Mouse (Mus musculus): ENCODE results near the gene Map3k3. TPM values are rescaled to one million over a fixed set of nuclear protein-coding genes. Genes with fewer than 3 reads are reported as not detected.
A peak's percentile ranks its signal among the peaks of the same experiment; 100 is the strongest.
"Not testable (repeated sequence)": the region's sequence is repeated elsewhere in the genome, so short reads cannot be mapped to it uniquely, and the experiment has no call there.

Map3k3 gene
- polyA plus RNA-seq, 1 experiment from 2014 or later, result 17.4 TPM

DNA sequence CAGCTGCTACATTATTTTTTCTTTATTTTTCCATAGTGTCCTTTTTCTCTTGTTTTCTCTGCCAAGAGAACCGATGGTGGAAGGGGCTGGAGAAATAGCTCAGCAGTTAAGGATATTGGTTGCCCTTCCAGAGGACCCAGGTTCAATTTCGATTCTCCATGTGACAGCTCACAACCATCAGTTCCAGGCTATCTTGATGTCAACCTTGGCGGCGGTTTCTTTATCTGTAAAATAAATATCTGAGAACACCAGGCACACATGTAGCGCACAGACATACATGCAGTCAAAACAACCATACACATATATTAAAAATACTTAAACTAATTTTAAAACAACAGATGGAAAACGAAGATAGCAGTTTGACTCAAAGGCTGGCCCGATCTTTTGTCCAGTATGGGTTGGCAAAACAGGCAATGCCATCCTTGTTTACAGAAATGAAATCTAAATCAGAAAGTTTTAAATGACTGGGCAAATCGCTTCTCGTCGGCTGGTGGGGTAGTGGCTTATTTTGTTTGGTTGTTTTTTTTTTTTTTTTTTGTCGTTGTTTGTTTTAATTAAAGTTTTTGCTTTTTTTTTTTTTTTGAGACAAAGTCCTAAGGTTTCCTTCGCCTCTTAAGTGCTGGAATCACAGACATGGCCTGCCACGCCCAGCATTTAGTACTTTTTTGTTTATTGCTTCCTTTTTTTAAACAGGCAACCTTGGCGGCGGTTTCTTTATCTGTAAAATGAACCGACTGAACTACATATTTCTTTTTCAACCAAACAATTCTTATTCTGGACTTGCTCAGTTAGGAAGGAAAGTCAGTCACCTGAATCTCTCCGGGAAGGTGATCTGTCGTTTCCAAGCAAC lies 19.1 kb upstream of the Map3k3 start:
- peak overlapping the region; percentile 96 for H3K9ac ChIP-seq (ENCODE audit: low read depth, low read length)
- H3K4me1 ChIP-seq (replicated peaks; ENCODE audit: control insufficient read depth, insufficient read depth, low read length), result peaks cover 5% of the 10 kb centered on the region
- H3K4me3 ChIP-seq (ENCODE audit: low read depth, low read length), result peak overlapping the region; percentile 95
- H3K27me3 ChIP-seq (replicated peaks; ENCODE audit: control insufficient read depth, insufficient read depth, low read length), result no peaks in the 10 kb centered on the region
- H3K9me3 ChIP-seq (ENCODE audit: control insufficient read depth, low read length), result no peaks in the 10 kb centered on the region
- 0 out of 2 replicates have a peak overlapping the region, but pooled peaks have one; percentile 21 for H3K27ac ChIP-seq (ENCODE audit: low read depth, low read length)
- H3K36me3 ChIP-seq (ENCODE audit: control insufficient read depth, insufficient read depth, low read length), result no peaks in the 10 kb centered on the region; the same call in 1 of the 2 replicates
- peak overlapping the region; percentile 82 for H3K4me2 ChIP-seq
- ATAC-seq (replicated peaks; ENCODE audit: low FRiP score), result no peak; the same call in 1 of the 2 replicates
- no peak for DNase-seq (ENCODE audit: low spot score)
- WGBS, result 34% methylated on average over 18 of the region's 18 CpGs

DNA sequence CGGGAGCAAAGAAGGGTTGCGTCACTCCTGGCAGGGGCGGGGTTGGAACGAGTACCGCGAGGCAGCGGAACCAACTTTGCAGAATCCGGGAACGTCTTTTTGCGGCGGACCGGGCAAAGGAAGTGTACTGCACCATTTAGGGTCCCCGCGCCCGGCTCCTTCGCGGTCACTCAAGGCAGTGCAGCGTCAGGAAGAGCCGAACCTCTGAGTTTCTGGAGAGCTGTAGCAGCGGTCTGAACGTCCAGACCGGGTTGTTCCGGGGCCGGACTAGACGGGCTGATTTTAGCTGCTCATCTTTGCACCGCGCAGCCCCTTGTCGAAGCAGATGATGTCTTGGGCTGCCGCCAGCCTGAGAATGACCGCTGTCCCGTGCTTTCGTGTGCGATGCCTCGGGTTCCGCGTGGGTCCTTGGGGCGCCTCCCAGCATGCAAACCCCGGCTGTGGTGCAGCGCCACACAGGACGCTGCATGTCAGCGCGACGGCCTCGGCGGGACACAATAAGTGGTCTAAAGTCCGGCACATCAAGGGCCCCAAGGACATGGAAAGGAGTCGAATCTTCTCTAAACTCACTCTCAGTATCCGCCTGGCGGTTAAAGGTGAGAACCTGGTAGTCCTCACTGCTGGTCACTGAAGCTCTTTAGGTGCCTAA lies 18.4 kb upstream of the Map3k3 start, which contains the start of gene Taco1:
Gene Taco1 (plus strand): TSS at position 139 of the 649 bp plus-strand sequence.
- H3K27me3 ChIP-seq (replicated peaks; ENCODE audit: control insufficient read depth, insufficient read depth, low read length), result no peaks in the 10 kb centered on the region
- ATAC-seq (replicated peaks; ENCODE audit: low FRiP score) (peak; percentile 96), DNase-seq (ENCODE audit: low spot score) (peak; percentile 92)
- H3K4me3 ChIP-seq (ENCODE audit: low read depth, low read length), result peak within 1 kb of the TSS; percentile 95
- under 1% methylated on average over 49 of the region's 49 CpGs for WGBS
- peak within 1 kb of the TSS; percentile 82 for H3K4me2 ChIP-seq
- H3K9ac ChIP-seq (ENCODE audit: low read depth, low read length), result peak within 1 kb of the TSS; percentile 96
- H3K9me3 ChIP-seq (ENCODE audit: control insufficient read depth, low read length), result no peaks in the 10 kb centered on the region
- no peaks in the 10 kb centered on the region; the same call in 1 of the 2 replicates for H3K36me3 ChIP-seq (ENCODE audit: control insufficient read depth, insufficient read depth, low read length)
- H3K4me1 ChIP-seq (replicated peaks; ENCODE audit: control insufficient read depth, insufficient read depth, low read length), result peaks cover 5% of the 10 kb centered on the region
- H3K27ac ChIP-seq (ENCODE audit: low read depth, low read length), result peak within 1 kb of the TSS; percentile 81

GRCm38 (mm10) chr11:106066616-106067015 lies 17.8 kb upstream of the Map3k3 start:
- Histone ChIP-seq H3K4me2 (peak overlapping the region; percentile 82), H3K9ac (ENCODE audit: low read depth, low read length) (peak overlapping the region; percentile 96), H3K27ac (ENCODE audit: low read depth, low read length) (peak overlapping the region; percentile 81), H3K4me3 (ENCODE audit: low read depth, low read length) (peak overlapping the region; percentile 95)
- 7% methylated on average over 23 of the region's 23 CpGs for WGBS
- ATAC-seq (replicated peaks; ENCODE audit: low FRiP score) (0 out of 2 replicates have a peak, but pooled peaks have one; percentile 1), DNase-seq (ENCODE audit: low spot score) (peak; percentile 70)
- not testable (repeated sequence) for H3K4me1 ChIP-seq (replicated peaks; ENCODE audit: control insufficient read depth, insufficient read depth, low read length); H3K36me3 ChIP-seq (ENCODE audit: control insufficient read depth, insufficient read depth, low read length); H3K27me3 ChIP-seq (replicated peaks; ENCODE audit: control insufficient read depth, insufficient read depth, low read length); H3K9me3 ChIP-seq (ENCODE audit: control insufficient read depth, low read length)

DNA sequence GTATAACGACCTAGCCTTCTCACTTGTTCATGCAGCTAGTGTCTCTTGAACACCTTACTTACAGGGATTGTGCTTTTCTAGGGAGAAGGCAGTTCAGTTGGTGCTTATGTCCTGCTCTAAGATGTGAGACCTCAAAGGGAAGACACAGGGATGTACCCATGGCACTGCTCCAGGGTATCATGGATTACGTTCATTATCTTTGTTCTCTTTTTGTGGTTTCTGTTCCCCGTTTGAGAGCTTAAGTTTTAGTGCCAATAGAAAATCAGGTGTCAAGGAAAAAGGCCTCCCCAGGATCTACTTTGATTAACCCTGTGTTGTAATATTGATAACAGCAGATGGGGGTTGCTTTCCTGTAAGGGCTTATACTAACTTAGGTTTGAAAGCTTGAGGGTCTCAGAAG lies 10.6 kb upstream of the Map3k3 start:
- Histone ChIP-seq H3K4me1 (replicated peaks; ENCODE audit: control insufficient read depth, insufficient read depth, low read length) (no peaks in the 10 kb centered on the region), H3K9me3 (ENCODE audit: control insufficient read depth, low read length) (no peaks in the 10 kb centered on the region), H3K9ac (ENCODE audit: low read depth, low read length) (no peak overlapping the region), H3K27me3 (replicated peaks; ENCODE audit: control insufficient read depth, insufficient read depth, low read length) (no peaks in the 10 kb centered on the region), H3K4me2 (no peak overlapping the region), H3K4me3 (ENCODE audit: low read depth, low read length) (no peak overlapping the region), H3K27ac (ENCODE audit: low read depth, low read length) (no peak overlapping the region), H3K36me3 (ENCODE audit: control insufficient read depth, insufficient read depth, low read length) (peaks cover 4% of the 10 kb centered on the region; the same call in 1 of the 2 replicates)
- DNase-seq (ENCODE audit: low spot score) (no peak), ATAC-seq (replicated peaks; ENCODE audit: low FRiP score) (no peak)
- WGBS, result 72% methylated on average over 3 of the region's 3 CpGs

DNA sequence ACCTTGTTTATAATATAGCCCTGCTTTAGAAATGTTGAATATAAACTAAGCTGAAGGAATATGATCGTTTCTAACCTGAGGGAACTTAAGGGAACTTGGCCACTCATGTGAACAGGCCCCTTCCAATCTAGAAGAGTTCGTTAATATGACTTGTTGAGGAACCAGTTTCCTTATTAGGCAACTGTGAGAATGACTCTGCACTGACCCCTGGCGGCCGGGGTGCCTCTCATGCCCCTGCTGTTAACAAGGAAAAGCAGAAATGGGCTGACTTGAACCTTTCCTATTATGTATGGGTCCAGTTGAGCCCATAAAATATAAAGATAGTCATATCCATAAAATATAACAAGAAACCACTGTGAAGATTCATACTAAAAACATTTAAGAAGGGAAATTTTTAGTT lies 8.1 kb upstream of the Map3k3 start:
- Histone ChIP-seq H3K9ac (ENCODE audit: low read depth, low read length) (no peak overlapping the region), H3K27ac (ENCODE audit: low read depth, low read length) (no peak overlapping the region), H3K4me1 (replicated peaks; ENCODE audit: control insufficient read depth, insufficient read depth, low read length) (no peaks in the 10 kb centered on the region), H3K36me3 (ENCODE audit: control insufficient read depth, insufficient read depth, low read length) (peaks cover 4% of the 10 kb centered on the region; the same call in 1 of the 2 replicates), H3K27me3 (replicated peaks; ENCODE audit: control insufficient read depth, insufficient read depth, low read length) (no peaks in the 10 kb centered on the region), H3K4me2 (no peak overlapping the region), H3K4me3 (ENCODE audit: low read depth, low read length) (no peak overlapping the region), H3K9me3 (ENCODE audit: control insufficient read depth, low read length) (no peaks in the 10 kb centered on the region)
- DNase-seq (ENCODE audit: low spot score) (peak; percentile 83), ATAC-seq (replicated peaks; ENCODE audit: low FRiP score) (peak; percentile 51; the same call in 1 of the 2 replicates)
- 2% methylated on average over 4 of the region's 4 CpGs for WGBS

- H3K27me3 ChIP-seq (replicated peaks; ENCODE audit: control insufficient read depth, insufficient read depth, low read length), result no peaks in the 10 kb centered on the region
- H3K9ac ChIP-seq (ENCODE audit: low read depth, low read length), result peak overlapping the region; percentile 76
- no peaks in the 10 kb centered on the region for H3K9me3 ChIP-seq (ENCODE audit: control insufficient read depth, low read length)
- peak overlapping the region; percentile 95 for H3K4me3 ChIP-seq (ENCODE audit: low read depth, low read length)
- no peaks in the 10 kb centered on the region for H3K36me3 ChIP-seq (ENCODE audit: control insufficient read depth, insufficient read depth, low read length)
- peak overlapping the region; percentile 97 for H3K27ac ChIP-seq (ENCODE audit: low read depth, low read length)
- peak; percentile 76 for ATAC-seq (replicated peaks; ENCODE audit: low FRiP score)
- under 1% methylated on average over 61 of the region's 61 CpGs for WGBS
- H3K4me1 ChIP-seq (replicated peaks; ENCODE audit: control insufficient read depth, insufficient read depth, low read length), result peaks cover 7% of the 10 kb centered on the region; the same call in 1 of the 2 replicates
- peak overlapping the region; percentile 93 for H3K4me2 ChIP-seq
- peak; percentile 82 for DNase-seq (ENCODE audit: low spot score)
Measured at GRCm38 (mm10) chr11:106084911-106085561, 623 bp downstream of the Map3k3 start.

DNA sequence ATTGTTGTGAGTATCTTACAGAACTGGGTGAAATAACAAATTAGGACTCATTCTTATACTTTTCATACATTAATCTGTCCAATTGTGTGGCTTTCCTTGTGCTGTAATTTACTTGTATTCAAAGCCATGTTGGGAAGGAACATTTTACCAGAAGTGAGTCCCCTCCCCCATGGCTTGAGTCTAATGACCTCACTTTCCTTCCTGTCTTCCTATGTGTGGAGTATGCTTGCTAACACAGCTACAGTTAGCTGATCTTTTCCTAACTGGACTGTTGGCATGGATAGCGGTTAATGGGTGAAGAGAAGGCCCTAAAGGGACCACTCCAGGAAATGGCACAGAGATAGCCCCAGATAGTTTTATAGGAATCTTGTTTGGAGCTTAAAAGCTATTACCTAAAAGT lies 13.8 kb downstream of the Map3k3 start:
- no peak overlapping the region for H3K4me3 ChIP-seq (ENCODE audit: low read depth, low read length)
- no peak overlapping the region for H3K27ac ChIP-seq (ENCODE audit: low read depth, low read length)
- 31% methylated on average over 1 of the region's 1 CpGs for WGBS
- no peak overlapping the region for H3K4me2 ChIP-seq
- no peaks in the 10 kb centered on the region for H3K36me3 ChIP-seq (ENCODE audit: control insufficient read depth, insufficient read depth, low read length)
- H3K9me3 ChIP-seq (ENCODE audit: control insufficient read depth, low read length), result no peaks in the 10 kb centered on the region
- no peaks in the 10 kb centered on the region for H3K27me3 ChIP-seq (replicated peaks; ENCODE audit: control insufficient read depth, insufficient read depth, low read length)
- ATAC-seq (replicated peaks; ENCODE audit: low FRiP score) (no peak), DNase-seq (ENCODE audit: low spot score) (no peak)
- no peaks in the 10 kb centered on the region for H3K4me1 ChIP-seq (replicated peaks; ENCODE audit: control insufficient read depth, insufficient read depth, low read length)
- H3K9ac ChIP-seq (ENCODE audit: low read depth, low read length), result no peak overlapping the region

GRCm38 (mm10) chr11:106102866-106103265 lies 18.5 kb downstream of the Map3k3 start:
- 76% methylated on average over 3 of the region's 3 CpGs for WGBS
- no peaks in the 10 kb centered on the region for H3K27me3 ChIP-seq (replicated peaks; ENCODE audit: control insufficient read depth, insufficient read depth, low read length)
- no peak for ATAC-seq (replicated peaks; ENCODE audit: low FRiP score)

More at GRCm38 (mm10) chr11:106102866-106103265, 18.5 kb downstream of the Map3k3 start:
- no peak overlapping the region for H3K9ac ChIP-seq (ENCODE audit: low read depth, low read length)
- H3K4me1 ChIP-seq (replicated peaks; ENCODE audit: control insufficient read depth, insufficient read depth, low read length), result no peaks in the 10 kb centered on the region
- H3K27ac ChIP-seq (ENCODE audit: low read depth, low read length), result no peak overlapping the region
- no peaks in the 10 kb centered on the region for H3K36me3 ChIP-seq (ENCODE audit: control insufficient read depth, insufficient read depth, low read length)
- no peak overlapping the region for H3K4me2 ChIP-seq
- H3K9me3 ChIP-seq (ENCODE audit: control insufficient read depth, low read length), result no peaks in the 10 kb centered on the region
- no peak overlapping the region for H3K4me3 ChIP-seq (ENCODE audit: low read depth, low read length)
- DNase-seq (ENCODE audit: low spot score), result no peak
